Mouse (Mus musculus) forebrain, embryonic 15.5 days (tissue): ENCODE data around the gene Fam136a. TPM values are rescaled to one million over a fixed set of nuclear protein-coding genes. Genes with fewer than 3 reads are reported as not detected.

Experiments used
- ATAC-seq: fragments of 200-750 bp; cut with Nextera tagmentation; replicated peaks from 2 replicates; pipeline ENCODE4 v1.8.0; 2017; ENCODE audit warnings: mild to moderate bottlenecking, moderate TSS enrichment, moderate library complexity
- H3K27ac ChIP-seq: fragments of 300-500 bp; sonication (generic); replicated peaks from 2 replicates; pipeline ENCODE4 v1.5.1; 2015; ENCODE audit warnings: mild to moderate bottlenecking, inconsistent platforms
- H3K27me3 ChIP-seq: fragments of 300-500 bp; sonication (generic); 2 replicates; pipeline ENCODE4 v1.6.1; 2015; ENCODE audit warnings: inconsistent platforms
- H3K36me3 ChIP-seq: fragments of 300-500 bp; sonication (generic); 2 replicates; pipeline ENCODE4 v1.6.1; 2015; ENCODE audit warnings: mild to moderate bottlenecking, inconsistent platforms
- H3K4me1 ChIP-seq: fragments of 300-500 bp; sonication (generic); 2 replicates; pipeline ENCODE4 v1.6.1; 2015; ENCODE audit warnings: inconsistent platforms
- H3K4me2 ChIP-seq: fragments of 300-500 bp; sonication (generic); replicated peaks from 2 replicates; pipeline ENCODE4 v1.6.1; 2015; ENCODE audit warnings: mild to moderate bottlenecking, inconsistent platforms
- H3K4me3 ChIP-seq: fragments of 300-500 bp; sonication (generic); 2 replicates; pipeline ENCODE4 v1.5.1; 2015; ENCODE audit warnings: mild to moderate bottlenecking, inconsistent platforms
- H3K9ac ChIP-seq: fragments of 300-500 bp; sonication (generic); replicated peaks from 2 replicates; pipeline ENCODE4 v1.6.1; 2015; ENCODE audit warnings: mild to moderate bottlenecking, inconsistent platforms
- H3K9me3 ChIP-seq: fragments of 300-500 bp; sonication (generic); 2 replicates; pipeline ENCODE4 v1.6.1; 2016; ENCODE audit warnings: inconsistent platforms
- WGBS: fragments of 180-500 bp; shearing (Covaris S2); methylation state at CpG from one replicate; pipeline ENCODE4 v1.1.7; 2015; ENCODE audit warnings: mixed read lengths; 5-methylcytosine and 5-hydroxymethylcytosine counted together
- polyA plus RNA-seq: library from polyadenylated mRNA; unstranded; fragments of >200 nt; fragmentation: Nextera tagmentation; extraction: Ambion mirVana; gene quantifications from 2 replicates; pipeline ENCODE4 v1.2.1, GENCODE M21; 2015

Fam136a gene
- polyA plus RNA-seq: 119 and 123 TPM in 2 replicates

DNA sequence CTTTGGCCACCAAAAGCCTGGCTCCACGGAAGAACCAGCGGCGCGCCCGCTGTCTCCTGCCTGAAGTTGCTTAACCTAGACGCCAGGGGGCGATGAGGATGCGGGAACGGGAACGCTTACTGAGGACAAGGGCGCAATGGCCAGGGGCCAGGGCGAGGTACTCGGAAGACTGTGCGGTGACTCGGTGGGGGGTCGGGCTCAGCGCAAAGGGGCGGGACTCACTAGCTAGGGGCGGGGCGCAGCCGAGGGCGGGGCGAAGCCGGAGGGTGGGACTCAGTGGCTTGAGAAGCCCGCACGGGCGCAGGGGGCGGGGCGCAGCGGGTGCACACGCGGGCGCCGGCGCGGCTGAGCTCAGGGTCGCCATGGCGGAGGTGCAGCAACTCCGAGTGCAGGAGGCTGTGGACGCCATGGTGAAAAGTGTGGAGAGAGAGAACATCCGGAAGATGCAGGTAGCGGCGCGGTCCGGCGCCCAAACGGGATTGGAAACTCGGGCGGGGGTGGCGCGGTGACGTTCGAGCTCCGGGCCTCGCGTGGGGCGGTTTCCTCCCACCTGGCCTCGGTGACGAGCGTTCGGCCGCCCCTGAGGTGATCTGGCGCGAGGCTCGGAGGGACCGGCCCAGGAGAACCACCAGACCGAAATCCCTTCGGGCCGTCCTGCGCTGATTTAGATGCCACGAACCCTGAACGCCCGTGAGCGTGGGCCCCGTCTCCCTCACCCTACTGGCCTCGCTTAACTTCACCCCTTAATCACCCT, at the start of gene Fam136a:
Gene Fam136a, plus strand, starts transcription at position 276 of the 754 bp plus-strand sequence.
- peak within 1 kb of the TSS; percentile 82 for H3K4me2 ChIP-seq
- under 1% methylated on average over 74 of the region's 76 CpGs for WGBS
- peaks cover 10% of the 10 kb centered on the region; the same call in 1 of the 2 replicates for H3K36me3 ChIP-seq
- no peaks in the 10 kb centered on the region for H3K27me3 ChIP-seq
- H3K27ac ChIP-seq: peak within 1 kb of the TSS; percentile 89
- H3K9ac ChIP-seq: peak within 1 kb of the TSS; percentile 72
- H3K9me3 ChIP-seq: no peaks in the 10 kb centered on the region
- ATAC-seq: peak; percentile 91
- peak within 1 kb of the TSS; percentile 77 for H3K4me3 ChIP-seq
- H3K4me1 ChIP-seq: peaks cover 20% of the 10 kb centered on the region

DNA sequence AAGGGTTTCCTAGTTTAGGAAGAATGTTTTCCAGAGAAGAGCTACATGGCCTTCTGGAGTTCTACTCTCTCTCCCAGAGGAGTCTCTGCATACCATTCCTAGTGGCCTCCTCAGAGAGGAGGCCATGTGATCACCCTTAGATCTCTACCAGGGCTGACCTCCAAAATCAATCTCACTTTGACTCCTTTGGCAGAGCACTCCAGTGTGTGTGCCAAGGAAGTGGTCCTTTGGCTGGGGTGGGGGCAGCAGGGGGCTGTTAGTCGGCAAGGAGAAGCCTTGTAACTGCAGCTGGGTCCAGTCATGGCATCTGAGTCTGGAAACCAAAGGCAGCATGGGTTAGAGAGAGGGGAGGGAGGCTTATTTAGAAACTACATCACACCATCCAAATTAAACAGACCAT, 48.4 kb upstream of the Fam136a start:
- no peaks in the 10 kb centered on the region for H3K36me3 ChIP-seq
- no peak for ATAC-seq
- H3K27me3 ChIP-seq: no peaks in the 10 kb centered on the region
- no peak overlapping the region for H3K4me2 ChIP-seq
- H3K9ac ChIP-seq: no peak overlapping the region
- no peaks in the 10 kb centered on the region for H3K4me1 ChIP-seq
- no peaks in the 10 kb centered on the region for H3K9me3 ChIP-seq
- no peak overlapping the region for H3K27ac ChIP-seq
- whole genome bisulfite sequencing: 52% methylated on average over 1 of the region's 1 CpGs
- H3K4me3 ChIP-seq: no peak overlapping the region

- Histone ChIP-seq H3K9me3 (no peaks in the 10 kb centered on the region), H3K36me3 (no peaks in the 10 kb centered on the region), H3K4me3 (no peak overlapping the region), H3K27ac (no peak overlapping the region), H3K4me2 (no peak overlapping the region), H3K9ac (no peak overlapping the region), H3K4me1 (no peaks in the 10 kb centered on the region), H3K27me3 (no peaks in the 10 kb centered on the region)
- no peak for ATAC-seq
- WGBS: 82% methylated on average over 4 of the region's 4 CpGs
Observed at GRCm38 (mm10) chr6:86318855-86319254, 46.6 kb upstream of the Fam136a start.

DNA sequence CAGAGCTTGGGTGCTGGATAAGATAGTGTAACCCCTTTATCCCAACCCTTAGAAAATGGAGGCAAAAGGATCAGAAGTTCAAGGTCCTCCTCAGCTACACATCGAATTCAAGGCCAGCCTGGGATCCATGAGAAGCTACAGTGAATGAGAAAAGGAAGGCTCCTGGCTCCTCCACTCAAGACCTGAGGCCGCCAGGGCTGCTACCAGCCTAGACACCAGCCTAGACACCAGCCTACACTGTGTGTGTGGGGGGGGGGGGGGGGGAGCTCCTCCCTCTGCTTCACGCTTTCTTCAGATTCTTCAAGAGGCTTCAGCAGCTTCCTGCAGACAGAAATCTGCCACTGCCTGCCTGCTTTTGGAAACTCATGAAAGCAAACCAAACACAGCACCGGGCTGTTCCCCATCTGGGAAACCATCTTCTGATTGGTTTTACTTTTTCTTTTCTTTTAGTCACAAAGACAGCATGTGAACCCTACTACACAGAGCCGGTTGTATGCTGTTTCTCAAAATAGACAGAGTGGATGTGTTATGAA, 43.3 kb upstream of the Fam136a start:
- no peak overlapping the region for H3K27ac ChIP-seq
- no peaks in the 10 kb centered on the region for H3K36me3 ChIP-seq
- H3K27me3 ChIP-seq: no peaks in the 10 kb centered on the region
- no peak overlapping the region for H3K4me3 ChIP-seq
- no peak overlapping the region for H3K9ac ChIP-seq
- no peaks in the 10 kb centered on the region for H3K9me3 ChIP-seq
- no peak for ATAC-seq
- no peaks in the 10 kb centered on the region for H3K4me1 ChIP-seq
- no peak overlapping the region for H3K4me2 ChIP-seq
- 89% methylated on average over 5 of the region's 5 CpGs for WGBS

DNA sequence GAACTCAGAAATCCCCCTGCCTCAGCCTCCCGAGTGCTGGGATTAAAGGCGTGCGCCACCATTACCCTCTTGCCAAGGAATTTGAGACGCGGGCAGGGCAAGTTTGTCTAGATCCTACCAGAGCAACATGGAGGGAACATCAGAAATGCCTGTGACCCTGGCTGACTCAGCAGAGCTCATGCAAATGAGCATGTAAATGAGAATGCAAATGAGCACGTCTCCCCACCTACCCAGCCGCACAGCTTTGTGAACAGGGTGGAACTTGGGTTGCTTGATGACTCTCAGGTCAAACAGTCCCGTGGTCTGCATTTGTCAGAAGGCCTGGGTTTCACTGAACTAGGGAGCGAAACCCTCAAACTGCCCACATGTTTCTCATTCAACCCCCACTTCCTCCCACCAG, 42.5 kb upstream of the Fam136a start:
- Histone ChIP-seq H3K36me3 (no peaks in the 10 kb centered on the region), H3K4me2 (no peak overlapping the region), H3K27me3 (no peaks in the 10 kb centered on the region), H3K9ac (no peak overlapping the region), H3K9me3 (no peaks in the 10 kb centered on the region), H3K27ac (no peak overlapping the region), H3K4me1 (no peaks in the 10 kb centered on the region), H3K4me3 (no peak overlapping the region)
- no peak for ATAC-seq
- 84% methylated on average over 9 of the region's 9 CpGs for WGBS

GRCm38 (mm10) chr6:86324400-86324799, 41.0 kb upstream of the Fam136a start:
- H3K4me3 ChIP-seq: no peak overlapping the region
- no peak overlapping the region for H3K9ac ChIP-seq
- no peaks in the 10 kb centered on the region for H3K27me3 ChIP-seq
- no peak overlapping the region for H3K4me2 ChIP-seq
- H3K4me1 ChIP-seq: 0 out of 2 replicates have a peak, but pooled peaks cover 3% of the 10 kb centered on the region
- 53% methylated on average over 3 of the region's 3 CpGs for WGBS
- H3K36me3 ChIP-seq: no peaks in the 10 kb centered on the region
- H3K9me3 ChIP-seq: no peaks in the 10 kb centered on the region
- ATAC-seq: no peak
- H3K27ac ChIP-seq: no peak overlapping the region

DNA sequence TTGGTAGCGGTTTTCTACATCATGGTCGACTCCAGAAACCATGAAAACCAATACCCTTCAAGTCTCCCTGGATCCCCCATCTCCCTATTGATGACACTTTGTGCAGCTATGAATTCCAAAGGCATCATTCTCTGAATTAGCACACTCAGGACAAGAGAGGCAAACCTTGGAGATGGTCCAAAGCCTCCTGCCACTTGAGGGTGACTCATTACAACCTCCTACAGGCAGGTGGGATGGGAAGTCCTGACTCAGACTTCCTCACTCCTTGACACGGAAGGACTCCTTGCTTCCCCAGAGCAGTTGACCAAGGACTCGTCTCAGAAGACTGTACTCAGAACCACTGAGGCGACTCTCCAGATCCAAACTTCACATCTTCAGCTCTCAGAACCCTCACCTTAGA, 39.8 kb upstream of the Fam136a start:
- Histone ChIP-seq H3K27me3 (no peaks in the 10 kb centered on the region), H3K4me2 (no peak overlapping the region), H3K36me3 (no peaks in the 10 kb centered on the region), H3K9me3 (no peaks in the 10 kb centered on the region), H3K9ac (no peak overlapping the region), H3K4me1 (0 out of 2 replicates have a peak, but pooled peaks cover 3% of the 10 kb centered on the region), H3K27ac (no peak overlapping the region), H3K4me3 (no peak overlapping the region)
- WGBS: 84% methylated on average over 5 of the region's 5 CpGs
- no peak for ATAC-seq

- no peak for ATAC-seq
- no peak overlapping the region for H3K27ac ChIP-seq
- H3K9ac ChIP-seq: no peak overlapping the region
Observed at GRCm38 (mm10) chr6:86326866-86327265, 38.6 kb upstream of the Fam136a start.

DNA sequence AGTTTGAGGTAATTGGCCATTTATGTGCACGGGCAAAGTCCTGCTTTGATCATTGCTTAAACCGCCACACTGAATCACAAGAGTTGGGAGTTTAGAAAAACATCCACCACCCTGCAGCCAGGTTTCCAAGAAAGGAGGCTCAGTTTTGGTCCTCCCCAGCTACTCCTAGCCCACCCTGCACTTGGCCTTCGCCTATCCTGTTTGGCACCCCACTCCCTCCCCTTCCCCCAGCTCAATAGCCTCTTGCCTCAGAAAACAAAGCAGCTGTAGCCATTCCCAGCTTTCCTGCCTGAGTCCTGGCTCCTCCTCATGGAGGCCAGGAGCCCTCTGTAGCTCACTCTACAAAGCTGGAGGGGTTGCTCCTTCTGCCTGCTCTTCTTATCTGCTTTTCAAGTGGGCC, 37.1 kb upstream of the Fam136a start:
- ATAC-seq: peak; percentile 48; the same call in 1 of the 2 replicates
- no peak overlapping the region; the same call in 1 of the 2 replicates for H3K27ac ChIP-seq
- no peak overlapping the region for H3K4me3 ChIP-seq
- no peaks in the 10 kb centered on the region for H3K27me3 ChIP-seq
- no peaks in the 10 kb centered on the region for H3K9me3 ChIP-seq
- no peaks in the 10 kb centered on the region for H3K36me3 ChIP-seq
- 0 out of 2 replicates have a peak, but pooled peaks cover 3% of the 10 kb centered on the region for H3K4me1 ChIP-seq
- H3K9ac ChIP-seq: no peak overlapping the region
- 43% methylated on average over 3 of the region's 3 CpGs for WGBS
- H3K4me2 ChIP-seq: no peak overlapping the region

More at GRCm38 (mm10) chr6:86326866-86327265, 38.6 kb upstream of the Fam136a start:
- WGBS: 92% methylated on average over 18 of the region's 18 CpGs
- no peak overlapping the region for H3K4me2 ChIP-seq
- H3K4me1 ChIP-seq: 0 out of 2 replicates have a peak, but pooled peaks cover 3% of the 10 kb centered on the region
- no peaks in the 10 kb centered on the region for H3K27me3 ChIP-seq
- H3K36me3 ChIP-seq: no peaks in the 10 kb centered on the region
- no peaks in the 10 kb centered on the region for H3K9me3 ChIP-seq
- H3K4me3 ChIP-seq: no peak overlapping the region

- WGBS: 94% methylated on average over 6 of the region's 6 CpGs
- Histone ChIP-seq H3K4me2 (no peak overlapping the region), H3K27me3 (no peaks in the 10 kb centered on the region), H3K36me3 (no peaks in the 10 kb centered on the region), H3K9me3 (no peaks in the 10 kb centered on the region), H3K4me1 (0 out of 2 replicates have a peak, but pooled peaks cover 3% of the 10 kb centered on the region), H3K27ac (no peak overlapping the region), H3K9ac (no peak overlapping the region), H3K4me3 (no peak overlapping the region)
- no peak for ATAC-seq
Observed at GRCm38 (mm10) chr6:86329943-86330342, 35.5 kb upstream of the Fam136a start.

DNA sequence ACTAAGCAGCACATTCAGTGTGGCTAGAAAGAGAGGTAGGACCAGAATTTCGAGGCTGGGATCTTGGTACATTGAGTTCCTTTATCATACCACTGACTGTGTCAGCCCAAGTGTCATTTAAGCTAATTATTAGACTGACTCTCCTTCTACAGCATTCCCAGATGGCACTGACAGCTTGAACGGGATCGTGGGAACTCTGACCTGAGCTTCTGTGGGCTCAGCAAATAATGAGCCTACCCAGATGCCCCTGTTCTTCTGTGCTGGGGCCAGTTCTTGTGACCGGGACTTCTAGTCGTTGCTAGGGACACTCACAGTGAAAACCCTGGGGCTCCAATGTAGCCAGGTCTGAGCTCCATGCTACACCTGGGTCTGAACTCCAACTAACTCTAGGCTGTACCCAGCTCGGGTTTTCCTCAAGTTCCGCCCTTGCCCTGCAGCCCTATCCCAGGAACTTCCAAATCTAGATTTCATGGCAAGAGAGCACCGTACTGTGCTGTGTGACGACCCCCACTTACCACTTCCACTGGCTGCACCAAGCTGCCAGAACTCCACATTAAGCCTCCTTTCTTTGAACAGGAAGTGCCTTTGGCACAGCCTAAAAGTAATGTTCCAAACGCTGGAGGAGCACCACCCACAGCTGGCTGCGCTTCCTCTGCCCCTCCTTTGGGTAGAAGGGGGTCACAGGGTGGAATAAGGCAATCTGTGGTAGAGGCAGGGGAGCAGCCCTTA, 30.2 kb upstream of the Fam136a start:
- H3K4me2 ChIP-seq: no peak overlapping the region
- H3K36me3 ChIP-seq: no peaks in the 10 kb centered on the region
- H3K9me3 ChIP-seq: no peaks in the 10 kb centered on the region
- H3K4me3 ChIP-seq: no peak overlapping the region
- H3K27me3 ChIP-seq: no peaks in the 10 kb centered on the region
- no peak for ATAC-seq
- WGBS: 80% methylated on average over 11 of the region's 11 CpGs
- H3K27ac ChIP-seq: no peak overlapping the region
- no peak overlapping the region for H3K9ac ChIP-seq
- no peaks in the 10 kb centered on the region for H3K4me1 ChIP-seq

DNA sequence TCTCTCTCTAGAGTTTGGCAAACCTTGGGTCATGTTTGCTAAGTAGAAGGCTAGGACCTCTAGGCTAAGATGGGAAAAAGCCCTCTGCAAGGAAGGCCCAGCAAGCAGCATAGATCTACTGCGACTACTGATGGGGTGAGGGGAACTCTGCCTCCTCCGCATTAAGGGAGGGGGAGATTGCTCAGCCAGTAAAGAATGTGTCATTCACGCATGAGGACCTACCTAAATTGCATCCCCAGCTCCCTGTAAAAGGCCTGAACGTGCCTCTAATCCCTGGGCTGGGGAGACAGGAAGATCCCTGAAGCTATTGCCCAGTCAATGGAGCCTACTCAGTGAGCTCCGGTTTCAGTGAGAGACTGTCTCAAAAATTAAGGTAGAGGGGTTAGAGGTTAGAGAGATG, 29.6 kb upstream of the Fam136a start:
- no peaks in the 10 kb centered on the region for H3K36me3 ChIP-seq
- no peaks in the 10 kb centered on the region for H3K4me1 ChIP-seq
- no peaks in the 10 kb centered on the region for H3K27me3 ChIP-seq
- no peak for ATAC-seq
- no peaks in the 10 kb centered on the region for H3K9me3 ChIP-seq
- H3K27ac ChIP-seq: no peak overlapping the region
- no peak overlapping the region for H3K4me3 ChIP-seq
- no peak overlapping the region for H3K9ac ChIP-seq
- WGBS: 74% methylated on average over 5 of the region's 5 CpGs
- H3K4me2 ChIP-seq: no peak overlapping the region
